Mouse (Mus musculus) v-Abl transformed pro-B cells (cell line): ENCODE results near the gene Ints13.

ENCODE experiments used
- in situ Hi-C, 2 experiments: fragments of 400-800 bp; cut with MboI; formaldehyde crosslinking; loops; one replicate each; pipeline ENCODE4 v1.15.1; 2025; ENCODE audit not compliant: unreplicated experiment in 2 of 2

The Ints13 gene

DNA sequence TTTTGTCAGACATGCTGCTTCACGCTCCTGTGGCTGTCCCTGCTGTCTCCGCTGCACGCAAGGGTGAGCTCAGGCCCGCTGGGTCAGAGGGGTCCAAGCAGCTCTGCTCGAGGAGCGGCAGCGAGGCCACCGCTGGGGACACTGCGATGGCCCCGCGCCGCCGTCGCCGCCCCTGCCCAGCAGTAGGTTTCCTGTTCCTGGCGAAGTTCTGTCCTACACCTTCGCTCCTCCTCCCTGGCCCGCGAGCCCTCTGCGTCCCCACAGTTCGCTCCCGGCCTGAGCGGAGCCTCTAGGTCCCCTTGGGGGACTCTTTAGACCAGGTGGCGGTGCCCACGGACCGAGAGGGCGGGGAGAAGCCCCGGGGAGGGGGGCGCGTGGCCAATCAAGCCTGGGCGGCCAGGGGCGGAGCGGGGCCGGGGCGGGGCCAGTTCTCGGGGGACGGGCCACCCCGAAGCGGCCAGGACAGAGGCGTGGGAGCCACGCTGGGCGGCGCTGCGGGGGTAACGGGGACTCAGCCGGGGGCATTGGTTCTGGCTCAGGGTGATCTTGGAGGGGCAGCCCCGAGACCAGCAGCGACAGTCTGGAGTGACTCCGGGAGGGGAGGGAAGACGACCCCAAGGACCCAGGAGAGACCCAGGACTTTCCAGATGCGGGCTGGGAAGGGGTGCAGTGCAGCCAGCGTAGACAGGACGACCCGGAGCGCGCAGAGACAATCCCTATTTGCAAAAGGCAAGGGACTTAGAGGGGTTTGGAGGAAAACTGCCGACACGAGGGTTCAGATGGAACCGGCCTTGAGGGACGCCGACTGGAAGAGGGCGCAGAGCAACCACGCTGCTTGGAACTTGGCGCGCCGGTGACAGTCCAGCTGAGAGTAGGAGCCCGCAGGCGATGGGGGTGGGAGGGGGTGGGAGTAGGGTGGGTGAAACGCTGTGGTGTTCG is 75.5 kb downstream of the Ints13 start, which contains the start of gene Itpr2:
Gene Itpr2, minus strand, starts transcription at position 358 of the 939 bp plus-strand sequence.
- in situ Hi-C loops: loop anchor here in 1 of 2 experiments (5.0 kb wide), 1 partner anchor 75 kb away; the partner anchor contains the start of genes Fgfr1op2 and Ints13

DNA sequence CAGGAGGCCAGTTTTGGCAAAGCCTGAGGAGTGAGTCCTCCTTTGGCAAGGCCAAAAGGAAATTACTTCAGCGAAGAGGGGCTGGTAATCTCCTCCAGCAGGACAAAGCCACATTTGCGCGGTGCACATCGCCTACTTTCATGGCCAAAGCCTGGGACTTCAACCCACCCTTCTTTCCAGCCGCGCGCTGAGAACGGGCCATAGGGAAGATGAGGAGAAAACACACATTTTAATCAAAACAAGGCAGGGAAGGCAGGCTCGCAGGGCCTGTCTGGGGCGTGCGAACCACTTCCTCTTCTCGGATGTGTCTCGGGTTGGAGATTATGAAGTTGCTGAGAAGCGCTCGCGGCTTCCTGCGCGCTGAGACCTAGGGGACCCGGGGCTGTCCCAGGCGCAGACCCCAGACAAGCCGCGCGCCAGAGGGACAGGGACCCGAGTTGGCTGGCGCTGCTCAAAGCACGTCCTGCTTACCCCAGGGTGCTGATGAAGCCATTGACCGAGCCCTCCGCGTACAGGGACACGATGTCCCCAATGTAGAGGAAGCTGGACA is 76.2 kb downstream of the Ints13 start:
- in situ Hi-C loops: loop anchor here in 1 of 2 experiments (5.0 kb wide), 1 partner anchor 76 kb away; the partner anchor contains the start of genes Fgfr1op2 and Ints13

DNA sequence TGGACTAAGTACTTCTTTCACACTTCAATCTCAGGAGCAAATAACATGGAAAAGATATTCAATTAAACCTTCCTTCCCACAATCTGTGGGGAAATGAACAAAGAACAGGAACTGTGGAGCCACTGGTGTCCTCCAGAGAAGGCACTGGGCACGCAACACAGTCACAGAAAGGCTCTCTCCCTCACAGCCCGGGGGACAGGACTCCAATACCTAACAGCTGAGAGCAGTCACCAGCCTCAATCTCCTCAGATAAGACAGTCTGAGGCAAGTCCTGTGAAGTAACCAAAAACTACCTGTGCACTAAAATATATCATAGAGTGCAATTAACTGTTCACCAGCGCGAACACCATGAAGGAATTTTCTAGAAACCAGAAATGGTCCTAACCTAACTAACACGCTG is 76.9 kb downstream of the Ints13 start:
- in situ Hi-C loops: loop anchor here in 1 of 2 experiments (5.0 kb wide), 1 partner anchor 77 kb away; the partner anchor contains the start of genes Fgfr1op2 and Ints13

DNA sequence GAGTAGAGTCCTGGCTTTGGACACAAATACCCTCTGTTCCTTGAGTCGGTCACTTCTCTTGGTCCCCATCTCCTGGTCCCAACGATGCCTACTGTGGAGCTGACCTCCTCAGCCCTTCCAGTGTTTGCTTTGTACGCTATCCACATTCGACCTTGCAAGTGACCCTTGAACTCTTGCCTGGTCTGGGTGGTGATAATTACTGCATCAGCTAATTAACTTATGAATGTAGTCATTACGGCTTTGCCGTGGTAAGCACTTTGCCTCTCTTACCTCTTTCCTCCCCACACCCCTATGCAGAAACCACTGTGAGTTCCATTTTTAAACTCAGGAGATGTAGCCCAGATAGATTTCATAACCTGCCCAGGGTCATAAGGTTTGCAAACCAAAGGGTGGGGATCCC is 77.4 kb downstream of the Ints13 start:
- in situ Hi-C loops: loop anchor here in 1 of 2 experiments (5.0 kb wide), 1 partner anchor 77 kb away; the partner anchor contains the start of genes Fgfr1op2 and Ints13
